Mouse (Mus musculus) megakaryocyte, adult 5-6 weeks (primary cell): Measurements from ENCODE around the gene Rbck1. TPM values are rescaled to one million over a fixed set of nuclear protein-coding genes. Genes with fewer than 3 reads are reported as not detected.

Source experiments
- ATAC-seq: 2 replicates; pipeline ENCODE4 v1.8.0; 2016; ENCODE audit warnings: mild to moderate bottlenecking, inconsistent platforms; ENCODE audit not compliant: poor library complexity, severe bottlenecking
- total RNA-seq, 2 experiments: library from RNA; stranded (forward) in 1 of 2; stranded (reverse) in 1 of 2; fragments of 153-499, 151-499 nt in 1 of 2; fragments of 221-1000, 200-1000 nt in 1 of 2; gene quantifications; 2 replicates each; pipeline versions ENCODE4 v1.2.3 to v1.2.4; 2015 to 2017

The Rbck1 gene
- total RNA-seq, 2 experiments from 2014 or later: 46.2 to 55.5 TPM

DNA sequence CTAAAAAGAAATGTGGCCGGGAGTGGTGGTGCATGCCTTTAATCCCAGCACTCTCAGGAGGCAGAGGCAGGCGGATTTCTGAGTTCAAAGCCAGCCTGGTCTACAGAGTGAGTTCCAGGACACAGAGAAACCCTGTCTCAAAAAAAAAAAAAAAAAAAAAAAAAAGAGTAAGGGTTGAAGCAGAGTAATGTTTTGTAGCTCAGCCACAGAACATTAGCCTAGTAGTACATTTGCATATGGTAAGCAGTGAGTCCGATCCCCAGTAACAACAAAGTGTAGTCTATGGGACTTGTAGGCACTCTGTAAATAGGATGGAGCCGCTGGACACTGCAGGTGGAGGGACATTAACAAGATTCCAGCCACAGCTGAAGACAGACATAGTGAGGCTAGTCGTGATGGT is 12.5 kb upstream of the Rbck1 start:
- ATAC-seq: no peak

DNA sequence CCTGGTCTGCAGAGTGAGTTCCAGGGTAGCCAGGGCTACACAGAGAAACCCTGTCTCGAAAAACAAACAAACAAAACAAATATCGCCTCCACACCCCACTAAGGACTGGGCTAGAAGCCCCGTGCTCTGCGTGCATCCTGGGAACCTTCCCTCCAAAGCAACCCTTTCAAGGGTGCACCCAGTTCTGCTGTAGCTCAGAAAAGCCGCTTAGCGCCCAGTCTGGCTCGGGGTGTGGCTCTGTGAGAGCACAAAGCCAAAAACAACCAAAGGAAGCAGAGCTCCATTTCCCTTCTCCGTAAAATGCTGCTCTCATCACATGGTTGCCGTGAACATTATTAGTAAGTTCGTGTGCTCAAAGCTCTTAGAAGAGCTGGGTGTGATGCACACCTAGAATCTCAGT is 11.9 kb upstream of the Rbck1 start:
- ATAC-seq: 0 out of 2 replicates have a peak, but pooled peaks have one; percentile 5

DNA sequence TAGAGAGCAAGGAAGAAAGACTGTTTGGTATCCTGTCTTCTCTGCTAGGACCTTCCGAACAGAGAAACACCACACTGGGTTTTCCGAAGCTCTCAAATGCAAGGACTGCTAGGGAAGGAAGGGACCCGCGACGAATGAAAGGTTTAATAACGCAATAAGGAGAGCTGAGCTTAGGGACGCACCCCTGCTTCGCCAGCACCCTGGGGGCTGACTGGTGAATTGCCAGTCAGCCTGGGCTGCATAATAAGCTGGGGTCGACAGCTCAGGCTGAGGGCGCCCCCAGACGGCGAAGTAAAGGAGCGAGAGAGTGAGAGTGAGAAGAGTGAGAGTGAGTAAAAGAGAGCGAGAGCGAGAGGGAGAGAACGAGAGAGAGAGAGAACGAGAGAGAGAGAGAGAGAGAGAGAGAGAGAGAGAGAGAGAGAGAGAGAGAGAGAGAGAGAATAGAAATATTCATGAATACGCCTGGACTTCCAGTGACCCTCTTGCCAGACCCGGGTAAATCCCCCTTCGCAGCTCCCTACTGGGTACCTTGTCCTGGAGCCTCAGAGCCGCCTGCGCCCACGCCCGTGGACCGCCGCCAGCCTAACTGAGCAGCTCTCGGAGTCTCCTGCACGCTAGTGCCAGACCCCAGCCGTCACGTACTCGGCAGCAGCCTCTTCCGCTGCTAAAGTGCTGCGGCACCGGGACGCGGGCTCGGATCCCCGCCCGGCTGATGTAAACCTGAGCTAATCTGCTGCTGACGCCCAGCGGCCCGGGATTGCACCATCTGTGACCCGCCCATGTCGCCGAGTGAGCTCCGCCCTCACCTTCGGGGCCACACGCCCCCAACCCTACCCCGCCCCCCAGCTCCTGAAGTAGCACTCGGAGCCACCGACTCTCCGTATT is 11.1 kb upstream of the Rbck1 start, which contains the start of gene Trib3:
TSS of gene Trib3 (minus strand) at position 704 of the 885 bp plus-strand sequence.
- ATAC-seq: peak; percentile 87

DNA sequence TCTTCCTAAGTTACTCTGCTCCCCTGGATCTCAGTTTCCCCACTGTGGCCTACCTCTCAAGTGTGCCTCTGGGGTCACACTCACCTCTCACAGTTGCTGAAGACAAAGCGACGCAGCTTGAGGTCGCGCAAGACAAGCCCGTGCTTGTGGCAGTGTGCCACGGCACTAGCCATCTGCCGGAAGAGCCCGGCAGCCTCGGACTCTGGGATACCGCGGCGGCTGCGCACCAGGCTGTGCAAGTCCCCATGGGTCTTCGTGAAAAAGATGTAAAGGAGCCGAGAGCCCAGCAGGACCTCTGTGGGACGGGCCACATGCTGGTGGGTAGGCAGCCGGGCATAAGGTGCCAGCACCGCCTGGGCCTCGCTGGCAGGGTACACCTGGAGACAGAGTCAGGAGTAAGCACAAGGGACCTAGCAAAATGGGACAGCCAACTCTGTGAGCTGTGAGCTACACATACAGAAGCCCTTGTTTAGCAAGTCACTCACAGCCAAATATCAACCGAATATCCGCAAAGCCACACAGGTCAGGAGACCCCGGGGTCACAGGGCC is 7.3 kb upstream of the Rbck1 start:
- no peak for ATAC-seq

DNA sequence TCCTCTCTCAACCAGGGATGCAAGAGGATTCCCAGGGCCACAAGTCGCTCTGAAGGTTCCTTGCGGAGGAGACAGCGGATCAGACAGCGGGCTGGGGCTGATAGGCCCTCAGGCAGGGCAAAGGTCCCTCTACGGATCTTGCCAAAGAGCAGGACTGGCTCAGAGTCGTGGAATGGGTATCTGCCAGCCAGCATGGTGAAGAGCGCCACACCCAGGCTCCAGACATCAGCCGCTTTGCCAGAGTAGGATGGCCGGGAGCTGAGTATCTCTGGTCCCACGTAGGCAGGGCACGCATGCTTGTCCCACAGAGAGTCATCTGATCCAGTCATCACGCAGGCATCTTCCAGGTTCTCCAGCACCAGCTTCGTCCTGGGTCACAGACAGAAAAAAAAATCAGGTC is 5.9 kb upstream of the Rbck1 start:
- ATAC-seq: no peak

DNA sequence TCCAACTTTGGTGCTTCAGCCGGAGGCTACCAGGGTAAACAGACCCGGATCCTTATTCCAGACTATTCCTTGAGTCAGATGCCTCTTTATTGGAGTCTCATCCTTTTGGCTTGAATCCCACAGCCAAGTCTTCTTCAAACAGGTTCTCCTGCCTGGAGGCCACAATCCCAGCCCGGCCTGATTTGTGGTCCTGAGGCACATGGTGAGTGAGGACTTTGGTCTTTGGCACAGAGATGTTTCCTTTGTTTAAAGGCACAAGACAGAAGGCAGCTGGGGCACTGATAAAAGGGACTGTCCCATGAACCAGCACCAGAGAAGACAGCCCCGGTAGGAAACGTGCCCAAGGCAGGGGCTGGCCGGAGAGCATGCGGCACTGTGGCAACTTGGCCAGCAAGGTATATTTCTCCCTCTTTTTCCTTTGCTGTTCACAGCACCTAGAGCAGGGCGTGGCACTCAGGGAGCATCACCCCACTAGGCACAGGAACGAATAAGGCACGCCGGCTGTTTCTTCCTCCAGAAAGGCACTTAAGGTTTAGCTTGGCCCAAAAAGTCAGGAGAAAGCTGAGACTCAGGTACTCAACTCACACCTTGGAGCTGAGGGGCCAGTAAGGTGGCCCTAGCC is 5.2 kb upstream of the Rbck1 start:
- ATAC-seq: no peak

DNA sequence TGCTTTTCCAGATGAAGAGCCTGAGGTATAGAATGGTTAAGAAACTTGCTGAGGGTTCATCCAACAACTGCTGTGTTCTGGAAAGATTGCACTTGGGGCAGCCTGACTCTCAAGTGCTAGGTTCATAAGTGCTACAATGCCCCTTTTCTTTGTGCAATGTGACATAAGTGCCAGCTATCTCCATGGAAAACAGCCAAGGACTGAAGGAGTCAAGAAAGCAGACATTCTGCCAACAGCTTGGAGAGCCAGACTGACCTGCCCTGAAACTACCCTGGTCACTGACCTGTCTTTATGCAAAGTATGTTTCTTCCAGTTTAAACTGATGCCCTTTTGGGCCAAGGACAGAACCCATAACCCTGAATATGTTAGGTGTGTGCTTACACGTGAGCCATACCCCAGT is 4.4 kb upstream of the Rbck1 start:
- no peak for ATAC-seq

DNA sequence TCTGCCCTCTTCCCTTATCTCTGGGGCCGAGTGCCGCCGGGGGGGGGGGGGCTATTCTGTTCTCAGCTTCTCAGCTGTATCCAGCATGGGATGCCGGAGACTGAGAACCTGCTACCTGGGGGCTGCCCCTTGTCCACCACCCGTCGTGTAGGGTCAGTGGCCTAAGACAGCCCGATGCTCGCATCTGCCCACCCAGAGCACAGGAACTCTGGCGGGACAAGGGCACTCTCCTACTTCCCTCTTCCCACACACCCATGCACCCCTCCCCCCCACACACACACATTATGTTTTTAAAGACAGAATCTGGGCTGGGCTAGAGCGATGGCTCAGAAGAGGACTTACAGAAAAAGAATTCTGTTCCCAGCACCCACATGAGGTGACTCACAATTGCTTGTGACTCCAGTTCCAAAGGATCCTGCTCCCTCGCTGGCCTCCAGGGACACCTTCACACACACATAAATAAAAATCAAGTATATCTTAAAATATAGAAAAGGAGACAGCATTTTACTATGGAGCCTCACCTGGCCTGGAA is 2.9 kb upstream of the Rbck1 start:
- ATAC-seq: no peak

DNA sequence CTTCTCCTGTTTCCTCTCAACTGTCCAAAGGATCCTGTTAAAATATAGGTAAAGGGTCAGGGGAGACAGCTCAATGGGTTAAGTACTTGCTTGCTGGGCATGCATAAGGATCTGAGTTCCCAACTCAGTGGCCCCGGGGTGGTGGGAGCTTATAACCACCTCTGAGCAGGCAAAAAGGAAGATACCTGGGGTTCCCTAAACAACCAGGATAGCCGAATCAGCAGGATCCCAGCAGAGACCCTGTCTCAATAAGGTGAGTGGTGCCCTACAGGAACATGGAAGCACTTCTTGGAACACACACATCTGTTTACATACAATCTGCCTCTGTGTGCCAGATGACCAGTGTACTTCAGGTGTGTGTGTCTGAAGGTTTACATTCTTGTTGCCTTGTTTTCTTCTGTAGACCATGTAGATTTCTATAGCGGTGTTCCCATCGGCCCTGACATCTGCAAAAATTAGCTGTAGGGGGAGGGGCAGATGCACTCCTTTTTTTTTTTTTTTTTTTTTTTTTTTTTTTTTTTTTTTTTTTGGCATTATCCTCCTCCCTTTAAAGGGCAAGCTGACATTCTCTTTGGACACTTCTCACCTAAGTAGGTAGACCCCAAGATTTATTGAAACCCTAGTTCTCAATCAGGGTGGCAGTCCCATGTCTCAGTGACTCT is 1.0 kb upstream of the Rbck1 start:
- no peak for ATAC-seq

DNA sequence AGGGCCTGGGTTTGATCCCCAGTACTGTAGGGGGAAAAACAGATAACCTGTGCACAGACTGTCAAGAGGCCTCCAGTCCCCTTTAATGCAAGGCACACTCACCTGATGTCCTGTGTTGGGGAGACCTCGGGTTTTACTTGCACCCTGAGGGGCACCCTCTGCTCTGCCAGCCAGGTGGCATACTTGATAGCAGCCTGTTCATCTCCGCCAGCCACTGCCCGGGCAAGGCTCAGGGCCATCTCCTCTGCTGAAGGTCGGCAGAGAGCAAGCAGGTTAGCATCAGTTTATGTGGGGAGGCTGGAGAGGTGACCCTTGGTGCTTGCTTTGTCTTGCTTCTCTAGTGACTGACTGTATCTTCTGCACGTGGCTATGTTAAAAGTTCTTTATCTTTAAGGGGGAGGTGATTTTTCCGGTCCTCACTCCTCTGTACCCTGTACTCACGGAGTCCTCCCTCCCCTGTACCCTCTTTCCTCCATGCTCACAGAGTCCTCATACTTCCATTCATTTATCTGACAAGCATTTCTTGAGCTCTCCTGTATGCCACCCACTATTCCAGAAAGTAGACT is 1.5 kb downstream of the Rbck1 start:
- no peak for ATAC-seq

DNA sequence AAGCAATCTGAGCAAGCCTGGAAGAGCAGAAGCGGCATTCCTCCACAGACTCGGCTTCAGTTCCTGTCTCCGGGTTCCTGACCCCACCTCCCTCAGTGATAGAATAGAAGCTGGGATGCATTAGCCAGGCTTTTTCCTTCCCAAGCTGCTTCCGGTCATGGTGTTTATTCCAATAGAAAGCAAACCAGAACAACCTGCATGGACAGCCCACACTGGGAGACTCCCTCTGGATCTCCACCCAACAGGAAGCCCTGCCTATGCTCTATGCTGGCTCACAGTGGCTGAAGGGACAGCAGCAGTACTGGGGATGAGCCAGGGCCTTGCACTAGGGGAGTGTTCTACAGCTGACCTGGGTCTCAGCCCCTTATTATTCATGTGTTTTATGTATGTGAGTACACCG is 4.5 kb downstream of the Rbck1 start:
- no peak for ATAC-seq

DNA sequence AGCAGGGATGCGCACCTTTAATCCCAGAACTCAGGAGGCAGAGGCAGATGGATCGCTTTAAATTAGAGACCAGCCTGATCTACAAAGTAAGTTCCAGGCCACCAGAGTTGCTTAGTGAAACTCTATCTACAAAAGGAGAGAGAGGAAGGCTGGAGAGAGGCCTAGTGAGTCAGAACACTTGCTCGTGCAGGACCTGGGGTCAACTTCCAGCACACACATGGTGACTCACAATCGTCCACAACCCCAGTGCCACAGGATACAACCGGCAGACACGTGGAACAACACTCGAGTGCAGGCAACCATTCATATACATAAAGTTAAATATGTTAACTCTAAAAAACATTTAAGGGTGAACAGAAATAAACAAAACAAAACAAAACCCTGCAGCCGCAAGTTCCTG is 5.8 kb downstream of the Rbck1 start:
- no peak for ATAC-seq

DNA sequence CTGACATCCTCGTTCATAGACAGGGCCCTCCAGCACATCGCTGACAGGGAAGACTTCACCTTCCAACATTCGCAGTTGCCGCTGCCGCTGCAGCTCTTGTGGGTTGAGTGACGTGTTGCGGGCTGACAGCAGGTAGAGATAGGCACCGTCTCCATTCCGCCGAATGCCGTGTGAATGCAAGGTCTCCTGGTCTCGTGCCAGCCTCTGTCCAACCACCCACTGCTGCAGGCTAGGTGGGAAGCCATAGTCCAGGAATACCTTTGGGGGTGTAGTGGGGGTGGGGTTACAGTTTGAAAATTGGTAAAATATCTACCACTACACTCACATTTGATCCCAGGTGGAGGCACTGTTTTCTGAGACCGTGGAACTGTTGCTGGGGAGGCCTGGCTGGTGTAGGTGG is 6.3 kb downstream of the Rbck1 start:
- ATAC-seq: no peak

DNA sequence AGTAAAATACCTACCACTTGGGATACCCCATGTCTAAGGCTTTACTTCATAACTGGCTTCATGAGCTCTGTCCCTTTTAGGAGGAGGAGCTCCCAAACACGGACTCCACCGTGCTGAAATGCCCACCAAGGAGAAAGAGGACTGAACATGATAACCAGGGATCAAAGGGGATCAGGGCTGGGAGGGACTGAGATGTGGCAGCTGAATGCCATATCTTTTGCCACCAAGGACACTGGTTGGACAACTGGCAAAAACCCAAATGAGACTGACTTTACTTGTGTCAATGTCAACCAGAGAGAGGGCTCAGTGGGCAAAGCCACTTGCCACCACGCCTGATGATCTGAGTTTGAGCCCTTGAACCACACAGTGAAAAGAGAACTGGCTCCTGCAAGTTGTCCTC is 7.6 kb downstream of the Rbck1 start:
- ATAC-seq: no peak

DNA sequence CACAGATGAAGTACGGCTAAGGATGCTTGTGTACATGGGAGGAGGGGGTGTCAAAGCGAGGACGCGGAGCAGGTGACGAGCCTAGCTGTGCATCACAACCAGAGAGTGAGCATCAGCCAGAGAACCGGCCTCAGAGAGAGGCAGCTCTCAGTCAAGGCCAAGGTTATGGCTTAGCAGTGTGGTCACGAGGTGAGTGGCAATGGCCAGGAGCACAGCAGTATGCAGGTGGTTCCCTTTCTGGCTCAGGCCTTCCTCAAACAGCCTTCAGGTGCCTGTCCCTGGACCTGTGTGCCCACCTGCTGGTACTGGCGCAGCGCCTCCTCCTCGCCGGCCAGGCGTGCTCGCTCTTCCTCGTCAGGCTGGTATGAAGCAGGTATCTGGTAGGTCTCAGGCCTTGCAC is 8.5 kb downstream of the Rbck1 start:
- no peak for ATAC-seq

DNA sequence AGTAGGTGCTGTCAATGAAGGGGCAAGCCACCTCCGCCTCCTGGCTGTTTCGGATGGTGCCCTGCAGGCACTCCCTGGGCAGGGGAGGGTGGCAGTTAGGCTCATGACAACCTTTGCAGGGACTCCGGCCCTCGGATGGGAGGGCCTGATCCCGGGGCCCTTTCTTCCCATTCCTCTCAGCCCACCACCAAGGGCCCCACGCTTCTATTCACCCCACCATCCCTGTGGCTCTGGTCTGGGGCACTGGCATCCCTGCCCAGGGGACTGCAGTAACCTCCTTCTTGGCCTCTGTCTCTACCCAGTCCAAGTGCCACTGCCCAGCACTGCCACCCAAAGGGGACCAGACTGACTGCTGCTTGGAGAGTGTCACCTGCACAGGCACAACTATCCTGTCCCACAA is 10.3 kb downstream of the Rbck1 start:
- ATAC-seq: no peak

DNA sequence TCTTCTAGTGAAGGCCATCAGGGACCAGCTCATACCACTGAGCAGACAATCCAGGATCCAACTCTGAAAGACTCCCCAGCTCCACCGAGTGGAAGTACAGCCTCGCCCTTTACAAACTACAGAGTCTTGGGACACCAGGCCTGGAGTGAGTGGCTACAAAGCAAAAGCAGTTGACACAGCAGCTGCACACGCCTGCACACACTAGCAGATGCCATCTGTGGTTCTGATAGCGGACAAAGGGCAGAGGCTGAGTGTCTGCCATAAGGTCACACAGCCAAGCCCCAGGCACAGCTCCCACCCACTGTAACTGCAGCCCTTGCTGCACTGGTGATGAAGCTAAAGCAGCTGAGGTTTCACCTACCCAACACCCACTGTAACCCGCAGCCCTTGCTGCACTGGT is 10.9 kb downstream of the Rbck1 start:
- ATAC-seq: no peak

DNA sequence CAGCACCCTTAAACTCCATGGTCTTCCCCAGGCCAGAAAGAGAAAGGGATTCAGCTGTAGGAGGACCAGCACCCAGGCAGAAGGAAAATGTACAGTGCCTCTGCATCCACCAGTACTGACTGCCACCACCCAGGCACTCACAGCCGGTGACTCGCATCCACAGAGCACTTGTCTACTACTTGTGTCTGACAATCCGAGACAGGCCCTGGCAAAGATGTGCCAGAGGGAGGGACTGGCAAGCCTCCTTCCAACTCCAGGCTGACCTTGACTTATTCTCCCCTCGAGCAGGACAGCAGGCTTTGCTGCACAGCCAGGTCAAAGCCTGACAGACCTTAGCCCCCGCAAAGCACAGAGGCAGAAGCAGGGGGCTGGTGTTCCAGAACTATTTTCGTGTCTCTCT is 15.4 kb downstream of the Rbck1 start:
- ATAC-seq: no peak

DNA sequence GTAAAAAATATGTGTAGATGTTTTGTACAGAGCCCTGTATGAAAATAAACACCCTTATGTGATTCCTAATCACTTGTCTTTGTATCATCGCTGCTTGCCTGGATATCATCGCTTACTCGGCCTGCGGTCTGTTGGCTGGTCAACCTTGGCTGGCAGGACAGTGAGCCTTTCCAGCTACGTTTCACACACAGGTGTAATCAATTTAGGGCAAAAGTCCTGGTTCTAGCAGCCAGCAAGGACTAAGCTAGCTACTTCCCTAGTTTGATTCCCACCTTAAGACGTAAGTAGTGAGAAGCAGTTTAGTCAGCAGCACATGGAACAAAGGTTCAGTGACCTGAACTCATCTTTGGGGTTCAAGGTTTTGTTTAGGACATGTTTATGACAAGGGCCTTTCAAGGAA is 18.5 kb downstream of the Rbck1 start:
- ATAC-seq: no peak

DNA sequence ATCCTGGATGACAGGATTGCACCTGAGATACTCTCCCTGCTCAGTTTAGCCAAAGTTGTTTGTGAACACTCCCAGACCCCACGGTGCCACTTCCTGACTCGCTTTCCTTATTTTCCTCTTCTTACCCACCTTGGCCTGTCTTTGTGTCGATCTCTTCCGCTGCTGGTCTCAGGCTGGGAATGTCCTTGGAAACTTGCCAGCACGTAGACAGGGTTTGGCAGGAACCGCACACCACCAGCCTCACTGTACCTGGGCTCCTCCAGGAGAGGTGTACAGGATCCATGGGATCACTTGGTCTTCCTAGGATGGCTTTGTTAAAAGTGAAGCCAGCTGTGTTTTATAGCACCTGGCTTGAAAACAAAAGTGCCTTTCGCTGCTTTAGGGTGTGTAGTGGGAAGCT is 19.5 kb downstream of the Rbck1 start:
- no peak for ATAC-seq

DNA sequence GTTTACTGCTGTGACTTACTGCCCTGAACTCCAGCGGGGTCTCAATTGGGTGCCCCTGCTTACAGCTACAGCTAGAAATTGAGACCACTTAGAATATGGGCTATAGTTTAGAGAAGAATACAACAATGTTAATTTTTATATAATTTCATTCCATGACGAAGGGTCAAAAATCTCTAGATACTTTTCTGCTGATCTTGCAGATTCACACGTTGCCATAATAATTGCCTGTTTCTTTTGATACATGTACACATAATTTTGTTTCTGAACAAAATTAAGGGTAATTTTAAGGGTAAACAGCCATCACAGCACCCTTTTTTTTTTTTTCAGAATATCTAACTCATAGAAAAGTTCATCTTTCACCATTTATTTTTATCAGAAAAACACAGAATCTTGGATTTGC is 25.3 kb downstream of the Rbck1 start:
- ATAC-seq: no peak
